Comparison of ENCODE assay signal across 13 mouse cellular contexts in the genomic region with DNA sequence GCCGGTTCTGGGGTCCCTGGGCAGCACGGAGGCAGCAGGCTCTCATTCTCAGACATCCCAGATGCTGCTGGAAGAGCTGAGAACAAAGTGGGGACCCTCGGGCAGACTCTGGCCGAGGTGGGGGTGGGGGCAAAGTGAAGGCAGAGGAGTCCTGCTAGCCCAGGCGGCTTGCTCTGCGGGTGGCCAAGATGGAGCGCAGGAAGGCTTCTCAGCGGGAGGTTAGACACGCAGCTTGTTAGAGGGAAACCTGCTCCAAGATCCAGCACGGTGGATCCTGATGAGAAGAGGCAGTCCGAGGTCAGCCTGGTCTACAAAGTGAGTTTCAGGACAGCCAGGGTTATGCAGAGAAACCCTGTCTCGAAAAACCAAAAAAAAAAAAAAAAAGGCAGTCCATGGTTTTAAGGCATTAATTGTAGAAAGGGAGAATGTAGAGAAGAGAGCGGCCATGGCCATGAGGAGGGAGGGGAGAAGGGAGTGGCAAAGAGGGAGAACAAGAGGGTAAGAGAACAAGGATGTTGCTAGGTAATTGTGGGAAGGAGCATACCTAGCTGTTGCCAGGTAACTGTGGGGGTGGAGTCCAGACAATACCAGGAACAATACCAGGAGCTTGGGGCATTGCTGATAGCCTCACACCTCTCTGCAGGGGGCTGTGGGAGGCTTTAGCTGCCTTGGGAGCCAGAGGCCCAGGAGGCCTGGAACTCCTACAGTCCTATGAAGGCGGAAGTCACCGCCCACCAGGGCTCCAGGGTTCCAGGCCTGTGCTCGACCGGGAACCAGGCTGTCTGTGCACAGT. TPM values are rescaled to one million over a fixed set of nuclear protein-coding genes. Genes with fewer than 3 reads are reported as not detected.
A peak's percentile ranks its signal among the peaks of the same experiment; 100 is the strongest.
DNase-seq lines count a peak whose midpoint lies in the region; ATAC-seq and TF ChIP-seq lines count a peak whose summit lies in the region.
"Had no signal": no experiment of that assay in that cellular context is flagged by ENCODE, and none has a peak within 500 bp of the region (broad histone marks: within the 10 kb centered on the region; RNA-seq: fewer than 3 reads in every experiment).

No protein-coding gene starts in this region.

- 0 out of 2 replicates have a peak, but pooled peaks have one; percentile 35 for ATAC-seq in embryonic facial prominence, embryonic 12.5 days (ENCODE audit: insufficient number of reproducible peaks, insufficient read depth, low FRiP score, low TSS enrichment)
- ATAC-seq in lung, embryonic 15.5 days (ENCODE audit: borderline replicate concordance, extremely low read depth, low FRiP score, low TSS enrichment) = 0 out of 2 replicates have a peak, but pooled peaks have one; percentile 35

- no peaks in the 10 kb centered on the region for H3K27me3 ChIP-seq in embryonic facial prominence, embryonic 12.5 days
- H3K27me3 ChIP-seq in lung, embryonic 15.5 days = no peaks in the 10 kb centered on the region
- no peaks in the 10 kb centered on the region for H3K27me3 ChIP-seq in testis, adult 2 months (ENCODE audit: control insufficient read depth, insufficient read depth, low read length)

- TF ChIP-seq POLR2A in testis, adult 2 months (IDR thresholded peaks at IDR 0.05; ENCODE audit: control insufficient read depth, low read depth, low read length) = peak; percentile 10; the same call in 1 of the 2 replicates

- no peaks in the 10 kb centered on the region for H3K4me1 ChIP-seq in embryonic facial prominence, embryonic 12.5 days
- no peaks in the 10 kb centered on the region for H3K4me1 ChIP-seq in lung, embryonic 15.5 days
- peaks cover 12% of the 10 kb centered on the region for H3K4me1 ChIP-seq in testis, adult 2 months (ENCODE audit: control insufficient read depth, insufficient read depth, low read length)

- no peak overlapping the region for H3K4me2 ChIP-seq in embryonic facial prominence, embryonic 12.5 days (replicated peaks)
- no peak overlapping the region for H3K4me2 ChIP-seq in lung, embryonic 15.5 days

- H3K27ac ChIP-seq in embryonic facial prominence, embryonic 12.5 days = no peak overlapping the region
- H3K27ac ChIP-seq in lung, embryonic 15.5 days = no peak overlapping the region
- peak overlapping the region; percentile 36; the same call in 1 of the 2 replicates for H3K27ac ChIP-seq in testis, adult 2 months (ENCODE audit: control insufficient read depth, insufficient read depth, low read depth, low read length)

- H3K4me3 ChIP-seq in embryonic facial prominence, embryonic 12.5 days = no peak overlapping the region
- H3K4me3 ChIP-seq in lung, embryonic 15.5 days = no peak overlapping the region
- peak overlapping the region; percentile 87 for H3K4me3 ChIP-seq in testis, adult 2 months (ENCODE audit: control insufficient read depth, low read depth, low read length)

- no peaks in the 10 kb centered on the region for H3K9me3 ChIP-seq in embryonic facial prominence, embryonic 12.5 days
- no peaks in the 10 kb centered on the region for H3K9me3 ChIP-seq in lung, embryonic 15.5 days

- peak; percentile 55 to 75 for DNase-seq in lung, adult 18-20 months
- DNase-seq in lung, postnatal 4 days = no peak
- DNase-seq in thymus, adult 18-20 months = no peak
- DNase-seq in adrenal gland, adult 8-10 months = no peak
- DNase-seq: cerebellum, adult 9-10 months; gastrocnemius, postnatal 36 days; heart, postnatal 10 days; kidney, adult 9 months; layer of hippocampus, postnatal 36 days had no signal

- H3K36me3 ChIP-seq in embryonic facial prominence, embryonic 12.5 days = peaks cover 7% of the 10 kb centered on the region; the same call in 1 of the 2 replicates
- no peaks in the 10 kb centered on the region for H3K36me3 ChIP-seq in lung, embryonic 15.5 days
- no peaks in the 10 kb centered on the region for H3K36me3 ChIP-seq in testis, adult 2 months (ENCODE audit: control insufficient read depth, insufficient read depth, low read length)

- H3K9ac ChIP-seq in embryonic facial prominence, embryonic 12.5 days = no peak overlapping the region
- no peak overlapping the region for H3K9ac ChIP-seq in lung, embryonic 15.5 days

- 31% methylated on average over 17 of the region's 17 CpGs for WGBS in embryonic facial prominence, embryonic 12.5 days
- WGBS in lung, embryonic 15.5 days = 34% methylated on average over 17 of the region's 17 CpGs

- no peak for TF ChIP-seq CTCF in testis, adult 2 months (IDR thresholded peaks at IDR 0.05; ENCODE audit: control insufficient read depth, insufficient read depth, insufficient replicate concordance, low read depth, low read length)

RNA-seq across cellular contexts. Expression of gene Rpp14, which starts 25.7 kb away (rescaled TPM):
- 55.5 and 56.4 TPM in 2 replicates for polyA plus RNA-seq in embryonic facial prominence, embryonic 12.5 days (2016; fragmentation: Nextera tagmentation; extraction: Ambion mirVana)
- 44.8 and 50.6 TPM in 2 replicates for polyA plus RNA-seq in lung, embryonic 15.5 days (2015; fragmentation: Nextera tagmentation; extraction: Ambion mirVana)
- polyA plus RNA-seq in testis, adult 2 months (2012; rRNA removed) = 3.0 and 3.3 TPM in 2 replicates
- 10 to 100 TPM; 35.2 to 44.8 (median 41.3) TPM for total RNA-seq in adrenal gland, adult 8-10 months (2022)

RNA-seq across cellular contexts. Expression of gene Pxk, which starts 43.5 kb away (rescaled TPM):
- polyA plus RNA-seq in embryonic facial prominence, embryonic 12.5 days (2016; fragmentation: Nextera tagmentation; extraction: Ambion mirVana) = 30.0 and 30.3 TPM in 2 replicates
- polyA plus RNA-seq in lung, embryonic 15.5 days (2015; fragmentation: Nextera tagmentation; extraction: Ambion mirVana) = 33.8 and 37.4 TPM in 2 replicates
- 39.4 and 44.0 TPM in 2 replicates for polyA plus RNA-seq in testis, adult 2 months (2012; rRNA removed)
- total RNA-seq in adrenal gland, adult 8-10 months (2022) = 10 to 100 TPM; 62.3 to 72.3 (median 68.1) TPM

RNA-seq across cellular contexts. Expression of gene Abhd6, which starts 51.8 kb away (rescaled TPM):
- polyA plus RNA-seq in embryonic facial prominence, embryonic 12.5 days (2016; fragmentation: Nextera tagmentation; extraction: Ambion mirVana) = 21.4 and 22.0 TPM in 2 replicates
- 13.0 and 15.7 TPM in 2 replicates for polyA plus RNA-seq in lung, embryonic 15.5 days (2015; fragmentation: Nextera tagmentation; extraction: Ambion mirVana)
- polyA plus RNA-seq in testis, adult 2 months (2012; rRNA removed) = 16.9 and 19.5 TPM in 2 replicates
- 100 to 1,000 TPM in 2 of 4 experiments, 10 to 100 TPM in 2; 87.1 to 147 (median 102) TPM for total RNA-seq in adrenal gland, adult 8-10 months (2022)
- total RNA-seq: MEL had no signal

Comparison
In these comparisons a context has a peak if more than half of its experiments do, and no peak if none do; other contexts are left out.
1. DNase-seq: peak in lung, adult 18-20 months (2 of 2); none in lung, postnatal 4 days (0 of 2), thymus, adult 18-20 months (0 of 2) and adrenal gland, adult 8-10 months (single experiment).
2. RNA of gene Rpp14, which starts 25.7 kb away (polyA plus RNA-seq): 55.5 to 56.4 TPM in embryonic facial prominence, embryonic 12.5 days and 44.8 to 50.6 TPM in lung, embryonic 15.5 days; 3.0 to 3.3 TPM in testis, adult 2 months; every median in the first group is over 10 times any median in the second.